Mouse (Mus musculus): Measurements from ENCODE around the gene Ccdc50.

The Ccdc50 gene

DNA sequence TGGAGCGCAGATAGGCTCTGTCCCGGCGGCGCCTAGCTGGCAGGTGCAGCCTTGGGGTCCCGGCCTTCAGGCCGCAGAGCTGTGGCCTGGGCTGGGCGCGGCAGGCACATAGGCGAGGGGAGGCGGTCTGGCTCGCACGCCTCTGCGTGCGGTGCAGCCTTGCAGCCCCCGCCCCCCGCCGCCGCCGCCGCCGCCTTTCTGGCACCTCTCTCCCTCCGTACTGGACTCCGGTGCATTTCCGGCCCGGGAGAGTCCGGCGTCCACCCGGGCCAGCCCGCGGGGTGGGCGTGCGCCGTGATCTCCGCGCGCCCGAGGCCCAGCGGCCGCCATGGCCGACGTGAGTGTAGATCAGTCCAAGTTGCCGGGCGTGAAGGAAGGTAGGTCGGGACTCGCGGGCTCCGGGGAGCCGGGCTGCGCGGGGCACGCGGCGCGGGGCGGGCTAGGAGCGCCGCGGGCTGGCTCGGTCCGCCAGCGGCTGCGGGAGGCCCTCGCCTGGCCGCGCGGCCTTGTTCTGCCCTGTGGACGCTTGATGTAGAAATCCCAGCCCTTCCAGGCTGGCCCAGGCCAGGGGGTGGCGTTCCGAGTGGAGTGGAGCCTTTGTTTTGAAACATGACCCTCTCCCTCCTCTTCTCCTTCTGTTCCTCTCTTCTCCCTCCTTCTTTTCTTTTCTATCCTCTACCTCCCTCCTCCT lies at the start of gene Ccdc50:
Gene Ccdc50 (plus strand): TSS at position 109 of the 691 bp plus-strand sequence.
- no peaks in the 10 kb centered on the region for H3K27me3 ChIP-seq (ENCODE audit: control insufficient read depth, insufficient read depth, low read length, poor library complexity, severe bottlenecking)
- H3K36me3 ChIP-seq (ENCODE audit: control insufficient read depth, insufficient read depth, low read length, poor library complexity, severe bottlenecking): no peaks in the 10 kb centered on the region
- peak; percentile 66 for DNase-seq (ENCODE audit: low read depth, low spot score)

DNA sequence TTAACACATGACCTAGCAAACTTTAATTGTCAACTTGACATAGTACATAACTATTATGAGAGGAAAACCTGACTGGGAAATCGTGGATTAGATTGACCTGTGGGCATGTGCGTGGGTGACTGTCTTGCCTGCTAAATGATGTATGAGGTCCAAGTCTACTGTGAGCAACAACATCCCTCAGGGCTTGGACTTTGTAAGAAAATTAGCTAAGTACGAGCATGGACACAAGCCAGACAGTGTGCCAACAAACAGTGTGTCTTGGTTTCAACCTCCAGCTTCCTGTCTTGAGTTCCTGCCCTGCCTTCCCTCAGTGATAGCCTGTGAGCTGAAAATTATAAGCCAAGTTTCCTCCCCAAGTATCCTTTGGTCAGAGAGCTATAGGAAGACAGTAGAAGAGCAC lies 41.1 kb upstream of the Ccdc50 start:
- Histone ChIP-seq H3K27me3 (ENCODE audit: control insufficient read depth, insufficient read depth, low read length, poor library complexity, severe bottlenecking) (no peaks in the 10 kb centered on the region), H3K36me3 (ENCODE audit: control insufficient read depth, insufficient read depth, low read length, poor library complexity, severe bottlenecking) (no peaks in the 10 kb centered on the region)
- DNase-seq (ENCODE audit: low read depth, low spot score): no peak

DNA sequence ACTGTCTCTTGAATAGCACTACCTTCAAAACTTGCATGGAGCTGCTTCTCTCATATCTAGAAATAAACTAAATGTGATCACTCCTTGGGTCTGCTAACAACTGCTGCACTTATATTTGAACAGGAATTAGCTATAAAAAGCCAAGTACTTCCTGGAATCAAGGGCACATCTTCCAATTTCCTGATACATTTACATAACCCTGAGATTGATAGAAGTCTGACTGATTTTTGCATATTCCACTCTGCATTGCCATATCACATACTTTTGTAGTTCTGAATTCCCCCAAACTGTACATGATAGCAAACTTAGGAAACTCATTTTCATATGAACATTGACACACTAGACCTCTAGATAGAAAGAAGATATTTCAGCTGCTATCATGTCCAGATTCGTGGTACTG lies 40.3 kb upstream of the Ccdc50 start:
- H3K27me3 ChIP-seq (ENCODE audit: control insufficient read depth, insufficient read depth, low read length, poor library complexity, severe bottlenecking): no peaks in the 10 kb centered on the region
- DNase-seq (ENCODE audit: low read depth, low spot score): no peak
- H3K36me3 ChIP-seq (ENCODE audit: control insufficient read depth, insufficient read depth, low read length, poor library complexity, severe bottlenecking): no peaks in the 10 kb centered on the region

DNA sequence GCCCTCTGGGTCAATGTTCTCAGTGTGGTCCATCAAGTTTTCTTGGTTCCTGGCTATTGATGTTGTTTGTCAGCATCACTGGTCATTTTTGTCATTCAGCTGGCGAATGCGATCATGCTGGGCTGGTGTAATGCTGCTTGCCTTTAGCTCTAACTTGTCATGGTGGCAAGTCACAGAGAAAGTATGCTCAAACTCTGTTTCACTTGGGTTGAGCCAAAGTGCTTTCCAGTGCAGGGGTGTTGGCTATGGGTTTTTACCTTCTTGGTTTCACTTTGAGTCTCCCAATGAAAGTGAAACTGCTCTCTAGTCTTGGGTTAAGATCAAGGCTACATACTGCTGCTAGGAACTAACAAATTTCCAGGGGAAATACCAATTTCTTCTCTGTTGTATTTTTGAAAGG lies 39.4 kb upstream of the Ccdc50 start:
- no peaks in the 10 kb centered on the region for H3K27me3 ChIP-seq (ENCODE audit: control insufficient read depth, insufficient read depth, low read length, poor library complexity, severe bottlenecking)
- no peaks in the 10 kb centered on the region for H3K36me3 ChIP-seq (ENCODE audit: control insufficient read depth, insufficient read depth, low read length, poor library complexity, severe bottlenecking)
- peak; percentile 80 for DNase-seq (ENCODE audit: low read depth, low spot score)

DNA sequence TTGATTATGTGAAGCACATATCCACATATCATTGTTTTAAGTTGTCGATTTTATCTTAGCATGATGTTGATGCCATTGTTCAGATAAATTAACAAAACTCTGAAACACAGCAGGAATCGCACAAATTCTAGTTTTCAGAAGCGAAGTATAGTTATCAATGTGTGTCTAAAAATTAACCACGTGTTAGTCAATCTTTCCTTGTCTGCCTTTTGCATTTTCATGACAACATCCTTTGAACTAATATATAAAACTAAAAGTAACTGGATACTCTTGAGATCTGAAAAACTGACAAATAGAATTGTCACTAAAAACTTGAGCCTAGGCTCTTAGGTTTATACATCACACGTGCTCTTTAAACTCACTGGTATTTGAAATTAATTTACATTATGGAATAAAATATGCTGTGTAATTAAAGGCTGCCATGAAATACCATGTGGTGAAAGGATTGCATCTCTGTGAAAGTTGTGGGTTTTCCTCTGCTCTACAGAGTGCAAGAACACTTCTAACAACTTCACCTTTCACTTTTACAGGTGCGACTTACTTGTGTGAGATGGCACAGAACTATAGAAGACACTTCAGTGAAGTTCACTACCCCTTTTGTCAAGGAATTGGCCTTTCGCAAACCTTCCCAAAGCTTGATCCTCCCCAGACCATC lies 38.7 kb upstream of the Ccdc50 start:
- H3K27me3 ChIP-seq (ENCODE audit: control insufficient read depth, insufficient read depth, low read length, poor library complexity, severe bottlenecking): no peaks in the 10 kb centered on the region
- H3K36me3 ChIP-seq (ENCODE audit: control insufficient read depth, insufficient read depth, low read length, poor library complexity, severe bottlenecking): no peaks in the 10 kb centered on the region
- DNase-seq (ENCODE audit: low read depth, low spot score): no peak

DNA sequence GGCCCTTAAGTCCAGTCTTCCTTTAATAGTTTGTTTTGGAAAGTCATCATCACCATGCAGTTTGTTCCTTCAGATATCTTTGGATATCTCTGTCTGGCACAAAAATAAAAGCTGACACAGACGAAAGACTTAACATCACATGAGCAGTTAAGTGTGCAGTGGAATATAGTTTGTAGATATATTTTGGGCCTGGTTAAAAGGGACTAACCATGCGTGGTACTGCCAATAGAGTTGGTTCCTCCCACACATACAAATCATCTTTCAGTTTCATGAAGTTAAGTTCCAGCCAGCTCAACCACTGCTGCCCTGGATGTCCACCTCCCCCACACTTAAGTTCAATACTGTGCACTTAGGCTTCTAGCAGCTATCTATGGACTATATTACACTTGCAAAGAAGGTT lies 34.2 kb upstream of the Ccdc50 start:
- peak; percentile 72 for DNase-seq (ENCODE audit: low read depth, low spot score)
- Histone ChIP-seq H3K27me3 (ENCODE audit: control insufficient read depth, insufficient read depth, low read length, poor library complexity, severe bottlenecking) (no peaks in the 10 kb centered on the region), H3K36me3 (ENCODE audit: control insufficient read depth, insufficient read depth, low read length, poor library complexity, severe bottlenecking) (no peaks in the 10 kb centered on the region)

DNA sequence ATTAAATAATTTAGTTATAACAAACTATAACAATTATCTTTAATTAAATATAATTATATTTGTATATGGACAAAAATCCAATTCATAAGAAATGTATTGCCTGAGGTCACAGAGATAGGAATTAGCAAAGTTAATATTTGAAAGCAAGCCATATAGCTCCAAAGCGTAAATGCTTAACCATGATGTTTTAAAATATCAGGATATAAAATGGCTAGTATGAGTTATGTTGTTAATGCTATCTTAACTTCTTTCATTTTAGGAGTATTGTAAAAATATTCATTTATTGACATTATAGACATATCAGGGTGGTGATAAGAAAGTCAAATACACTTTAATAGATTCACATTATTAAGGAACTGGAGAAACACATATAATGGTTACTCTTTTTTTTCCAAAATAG lies 28.6 kb upstream of the Ccdc50 start:
- Histone ChIP-seq H3K36me3 (ENCODE audit: control insufficient read depth, insufficient read depth, low read length, poor library complexity, severe bottlenecking) (no peaks in the 10 kb centered on the region), H3K27me3 (ENCODE audit: control insufficient read depth, insufficient read depth, low read length, poor library complexity, severe bottlenecking) (no peaks in the 10 kb centered on the region)
- DNase-seq (ENCODE audit: low read depth, low spot score): no peak

DNA sequence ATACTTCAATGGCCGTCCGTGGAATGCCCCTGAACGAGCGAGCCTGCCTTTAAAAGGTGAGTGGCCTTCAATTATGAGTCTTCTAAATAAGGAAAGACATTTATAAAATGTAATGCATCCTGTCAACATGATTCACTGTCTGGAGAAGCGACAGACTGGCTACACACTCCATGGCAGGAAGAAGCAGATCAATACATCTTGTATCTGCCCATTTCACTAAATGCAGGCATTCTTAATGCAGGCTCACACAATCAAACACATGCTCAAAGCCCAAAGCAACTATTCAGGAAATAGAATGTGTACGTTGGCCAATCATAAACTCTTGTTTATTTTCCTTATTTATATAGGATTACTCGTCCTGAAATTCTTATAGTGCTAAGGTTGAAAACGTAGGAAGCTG lies 18.5 kb upstream of the Ccdc50 start, which contains the start of gene Uts2b:
Gene Uts2b (minus strand): TSS at position 49 of the 400 bp plus-strand sequence.
- H3K36me3 ChIP-seq (ENCODE audit: control insufficient read depth, insufficient read depth, low read length, poor library complexity, severe bottlenecking): no peaks in the 10 kb centered on the region
- no peaks in the 10 kb centered on the region for H3K27me3 ChIP-seq (ENCODE audit: control insufficient read depth, insufficient read depth, low read length, poor library complexity, severe bottlenecking)
- DNase-seq (ENCODE audit: low read depth, low spot score): no peak

DNA sequence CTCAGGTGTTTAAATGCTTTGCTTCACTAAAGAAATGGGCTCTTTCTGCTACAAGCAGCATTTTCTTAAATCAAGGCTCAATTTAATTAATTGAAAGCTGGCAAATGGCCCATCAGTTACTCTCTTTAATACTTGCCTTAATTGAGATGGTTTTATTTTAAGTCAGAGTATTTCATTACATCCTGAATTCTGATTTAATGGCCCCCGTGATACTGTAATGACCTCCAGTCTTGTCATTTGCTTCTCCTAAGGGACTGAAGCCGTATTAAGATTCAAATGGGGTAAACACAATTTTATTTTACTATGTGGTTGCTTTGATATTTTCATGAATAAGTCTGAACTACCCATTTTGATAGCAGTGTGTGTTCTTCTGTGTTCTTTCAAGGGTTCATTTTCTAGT lies 18.0 kb upstream of the Ccdc50 start:
- no peak for DNase-seq (ENCODE audit: low read depth, low spot score)
- H3K36me3 ChIP-seq (ENCODE audit: control insufficient read depth, insufficient read depth, low read length, poor library complexity, severe bottlenecking): no peaks in the 10 kb centered on the region
- no peaks in the 10 kb centered on the region for H3K27me3 ChIP-seq (ENCODE audit: control insufficient read depth, insufficient read depth, low read length, poor library complexity, severe bottlenecking)

DNA sequence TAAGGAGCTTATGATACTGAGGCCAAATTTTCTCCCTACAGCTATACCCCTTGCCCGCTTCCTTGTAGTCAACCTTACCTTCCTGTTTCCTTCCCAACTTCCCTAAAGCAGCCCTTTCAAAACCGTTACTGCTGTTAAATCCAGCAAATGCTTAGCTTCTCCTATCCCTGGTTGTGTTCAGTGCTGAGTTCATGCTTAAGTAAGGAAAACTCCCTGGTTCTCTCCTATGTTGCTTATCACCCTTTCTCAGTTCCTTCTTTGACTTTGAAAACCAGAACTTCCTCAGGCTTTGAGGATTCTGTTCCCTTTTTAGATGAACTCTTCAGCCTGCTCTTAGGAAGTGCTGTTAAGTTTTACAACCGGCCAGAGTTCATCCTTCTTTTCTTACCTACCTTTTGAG lies 14.5 kb upstream of the Ccdc50 start:
- DNase-seq (ENCODE audit: low read depth, low spot score): peak; percentile 63
- no peaks in the 10 kb centered on the region for H3K36me3 ChIP-seq (ENCODE audit: control insufficient read depth, insufficient read depth, low read length, poor library complexity, severe bottlenecking)
- H3K27me3 ChIP-seq (ENCODE audit: control insufficient read depth, insufficient read depth, low read length, poor library complexity, severe bottlenecking): no peaks in the 10 kb centered on the region

DNA sequence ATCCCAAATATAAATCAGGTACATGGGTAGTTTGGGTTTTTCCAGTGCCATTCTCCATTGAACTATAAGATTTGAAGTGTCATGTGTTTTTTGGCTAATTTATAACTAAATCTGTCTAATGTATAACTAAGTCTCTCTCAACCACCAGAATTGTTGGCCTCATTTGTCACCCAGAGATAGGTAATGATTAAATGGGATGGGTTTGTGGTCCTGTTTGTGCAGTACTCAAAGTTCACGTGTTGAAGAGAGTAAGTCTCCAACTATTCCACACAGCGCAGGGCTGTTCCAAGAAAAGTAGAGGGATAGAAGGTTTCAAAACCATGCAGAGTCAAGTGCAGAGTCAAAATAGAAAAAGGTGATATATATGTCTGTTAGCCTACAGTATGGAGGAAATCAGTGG lies 13.4 kb upstream of the Ccdc50 start:
- Histone ChIP-seq H3K36me3 (ENCODE audit: control insufficient read depth, insufficient read depth, low read length, poor library complexity, severe bottlenecking) (no peaks in the 10 kb centered on the region), H3K27me3 (ENCODE audit: control insufficient read depth, insufficient read depth, low read length, poor library complexity, severe bottlenecking) (no peaks in the 10 kb centered on the region)
- DNase-seq (ENCODE audit: low read depth, low spot score): no peak

DNA sequence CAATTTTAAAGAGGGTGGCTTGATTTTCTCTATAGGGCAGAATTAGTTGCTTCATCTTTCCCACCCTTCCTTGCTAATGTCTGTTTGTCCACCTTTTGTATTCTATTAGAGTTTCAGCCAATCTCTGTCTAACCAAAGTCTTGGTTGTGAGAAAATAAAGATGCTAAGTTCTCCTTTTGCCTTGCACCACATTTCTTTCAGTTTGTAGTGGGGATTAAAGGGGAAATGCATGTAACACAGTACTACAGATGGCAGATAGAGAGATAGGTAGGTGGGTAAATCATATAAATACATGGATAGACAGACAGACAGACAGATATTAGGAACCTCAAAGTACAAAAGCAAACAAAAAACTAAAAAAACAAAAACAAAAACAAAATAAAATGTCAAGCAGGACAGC lies 12.1 kb upstream of the Ccdc50 start:
- no peak for DNase-seq (ENCODE audit: low read depth, low spot score)
- H3K27me3 ChIP-seq (ENCODE audit: control insufficient read depth, insufficient read depth, low read length, poor library complexity, severe bottlenecking): no peaks in the 10 kb centered on the region
- H3K36me3 ChIP-seq (ENCODE audit: control insufficient read depth, insufficient read depth, low read length, poor library complexity, severe bottlenecking): no peaks in the 10 kb centered on the region

DNA sequence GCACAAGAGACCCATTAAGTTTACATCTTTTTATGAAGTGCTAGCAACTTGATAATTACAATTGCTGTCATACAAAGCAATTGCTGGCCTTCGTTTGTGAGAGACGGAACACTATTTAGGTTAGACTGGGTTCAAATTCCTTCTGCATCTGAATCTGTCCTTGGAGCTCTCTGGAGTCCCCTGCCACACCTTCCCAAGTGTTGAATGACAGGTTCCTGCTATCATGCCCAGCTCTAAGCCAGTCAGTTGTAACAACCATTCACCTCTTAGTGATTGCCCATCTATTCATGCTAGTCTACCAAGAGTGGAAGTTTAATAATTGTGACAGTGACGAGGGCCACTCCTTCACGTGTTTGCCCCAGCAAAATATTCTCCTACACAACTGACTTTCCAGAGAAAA lies 6.5 kb upstream of the Ccdc50 start:
- no peaks in the 10 kb centered on the region for H3K27me3 ChIP-seq (ENCODE audit: control insufficient read depth, insufficient read depth, low read length, poor library complexity, severe bottlenecking)
- DNase-seq (ENCODE audit: low read depth, low spot score): no peak
- no peaks in the 10 kb centered on the region for H3K36me3 ChIP-seq (ENCODE audit: control insufficient read depth, insufficient read depth, low read length, poor library complexity, severe bottlenecking)

DNA sequence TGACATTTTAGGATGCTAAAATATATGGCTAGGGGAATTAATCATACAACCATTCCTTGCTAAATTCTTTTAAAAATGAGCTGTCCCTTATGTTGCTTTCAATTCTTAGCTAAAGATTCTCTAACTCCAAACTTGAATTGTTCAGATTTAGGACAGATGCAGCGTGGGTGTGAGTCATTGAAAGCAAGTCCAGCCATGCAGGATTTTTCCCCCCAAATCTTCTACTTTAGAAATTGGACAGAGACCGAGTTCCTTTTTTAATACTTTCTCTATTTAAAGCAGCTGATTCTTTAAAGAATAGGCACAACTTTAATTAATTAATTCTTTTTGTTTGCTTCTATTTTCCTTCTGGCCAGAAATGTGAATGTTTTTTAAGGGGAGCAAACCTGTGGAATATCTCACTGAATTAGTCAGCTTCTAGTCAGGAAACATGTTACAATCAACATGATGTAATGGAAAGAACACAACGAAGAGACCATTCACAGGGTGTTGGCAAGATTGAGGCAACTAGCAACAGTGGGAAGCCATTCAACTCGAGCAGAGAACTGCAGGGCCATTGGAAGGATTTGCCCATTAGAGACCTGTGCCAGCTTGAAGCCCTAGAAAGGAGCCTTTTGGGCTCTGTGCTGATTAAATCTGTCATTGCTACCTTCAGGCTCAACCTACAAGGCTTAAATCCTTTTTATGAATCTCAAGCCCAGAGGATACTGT lies 3.6 kb upstream of the Ccdc50 start:
- DNase-seq (ENCODE audit: low read depth, low spot score): peak; percentile 29
- Histone ChIP-seq H3K36me3 (ENCODE audit: control insufficient read depth, insufficient read depth, low read length, poor library complexity, severe bottlenecking) (no peaks in the 10 kb centered on the region), H3K27me3 (ENCODE audit: control insufficient read depth, insufficient read depth, low read length, poor library complexity, severe bottlenecking) (no peaks in the 10 kb centered on the region)

DNA sequence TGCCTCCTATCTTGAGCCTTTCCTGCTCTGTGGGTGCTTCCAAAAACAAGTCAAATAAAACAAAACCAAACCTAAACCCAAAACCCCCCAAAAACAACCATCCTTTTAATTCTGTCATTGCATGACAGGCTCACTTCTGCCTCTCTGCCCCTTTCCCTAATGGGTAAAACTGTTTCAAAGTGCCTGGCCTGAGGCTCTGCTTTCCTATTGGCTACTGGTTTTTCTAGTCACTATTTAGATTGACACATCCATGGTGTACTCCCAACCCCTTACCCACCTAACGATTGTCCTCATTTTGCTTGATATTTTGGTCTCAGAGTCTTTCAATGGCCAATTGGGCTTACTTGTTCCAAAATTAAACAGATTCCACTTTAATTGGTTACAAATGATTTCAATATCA lies 3.0 kb upstream of the Ccdc50 start:
- Histone ChIP-seq H3K36me3 (ENCODE audit: control insufficient read depth, insufficient read depth, low read length, poor library complexity, severe bottlenecking) (no peaks in the 10 kb centered on the region), H3K27me3 (ENCODE audit: control insufficient read depth, insufficient read depth, low read length, poor library complexity, severe bottlenecking) (no peaks in the 10 kb centered on the region)
- no peak for DNase-seq (ENCODE audit: low read depth, low spot score)
